Mouse (Mus musculus): Measurements from ENCODE around the gene Mob1a. TPM values are rescaled to one million over a fixed set of nuclear protein-coding genes. Genes with fewer than 3 reads are reported as not detected.

Gene Mob1a
- total RNA-seq, 1 experiment, result 53.4 TPM

DNA sequence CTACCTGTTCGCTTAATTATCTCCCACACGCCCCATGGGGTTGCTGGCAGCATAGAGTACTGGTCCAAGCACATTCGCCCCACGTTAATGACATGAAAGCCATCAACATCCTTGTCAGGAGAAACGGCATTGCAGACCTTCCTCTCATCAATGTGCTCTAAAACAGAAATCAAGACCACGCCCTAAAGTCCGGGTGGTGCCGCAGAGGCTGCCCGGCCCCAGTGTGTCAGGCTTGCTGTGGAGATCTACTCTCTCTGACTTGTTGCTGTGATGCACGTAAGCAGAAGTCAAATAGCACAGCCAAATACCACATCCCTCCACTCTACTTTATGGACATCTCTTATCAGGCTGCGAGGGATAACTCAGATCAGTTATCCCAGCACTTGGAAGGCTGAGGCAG is 14.6 kb upstream of the Mob1a start:
- no peak overlapping the region for H3K9ac ChIP-seq (ENCODE audit: insufficient read depth, low read depth, low read length, poor library complexity, severe bottlenecking)
- H3K9me3 ChIP-seq (ENCODE audit: control insufficient read depth, insufficient read depth, low read depth, low read length), result no peaks in the 10 kb centered on the region
- no peak overlapping the region for H3K27ac ChIP-seq (ENCODE audit: insufficient read depth, low read depth, low read length, poor library complexity, severe bottlenecking)
- in situ Hi-C loops (cut with MboI; ENCODE audit: low sequenced_read_pairs in 2 of 2, unreplicated experiment in 2 of 2), result no loop called here
- no peak overlapping the region for H3K4me3 ChIP-seq (ENCODE audit: insufficient read depth in 1 of 2, low read depth in 1 of 2, low read length in 2 of 2, poor library complexity in 1 of 2, severe bottlenecking in 1 of 2)
- peaks cover 16% of the 10 kb centered on the region for H3K36me3 ChIP-seq (ENCODE audit: control insufficient read depth, insufficient read depth, low read length, poor library complexity, severe bottlenecking)
- no peaks in the 10 kb centered on the region for H3K4me1 ChIP-seq (ENCODE audit: control insufficient read depth in 2 of 2, insufficient read depth in 2 of 2, low read length in 2 of 2, poor library complexity in 1 of 2)
- TF ChIP-seq MAFK (IDR thresholded peaks at IDR 0.05; ENCODE audit: insufficient read depth, low read depth, low read length) (no peak), ZC3H11A (IDR thresholded peaks at IDR 0.05; ENCODE audit: borderline replicate concordance, low read depth, low read length) (no peak), ZNF384 (IDR thresholded peaks at IDR 0.05; ENCODE audit: low read depth, low read length) (no peak), CHD2 (IDR thresholded peaks at IDR 0.05; ENCODE audit: low read depth, low read length) (no peak), HCFC1 (IDR thresholded peaks at IDR 0.05; ENCODE audit: borderline replicate concordance, insufficient read depth, low read length) (no peak)
- no peak for DNase-seq (ENCODE audit: low read depth, low spot score)

GRCm38 (mm10) chr6:83312021-83312420 is 13.8 kb upstream of the Mob1a start:
- no peak for DNase-seq (ENCODE audit: low read depth, low spot score)
- Histone ChIP-seq H3K36me3 (ENCODE audit: control insufficient read depth, insufficient read depth, low read length, poor library complexity, severe bottlenecking) (peaks cover 12% of the 10 kb centered on the region), H3K9ac (ENCODE audit: insufficient read depth, low read depth, low read length, poor library complexity, severe bottlenecking) (no peak overlapping the region), H3K27ac (ENCODE audit: insufficient read depth, low read depth, low read length, poor library complexity, severe bottlenecking) (no peak overlapping the region), H3K9me3 (ENCODE audit: control insufficient read depth, insufficient read depth, low read depth, low read length) (no peaks in the 10 kb centered on the region), H3K4me3 (ENCODE audit: insufficient read depth in 1 of 2, low read depth in 1 of 2, low read length in 2 of 2, poor library complexity in 1 of 2, severe bottlenecking in 1 of 2) (no peak overlapping the region), H3K4me1 (ENCODE audit: control insufficient read depth in 2 of 2, insufficient read depth in 2 of 2, low read length in 2 of 2, poor library complexity in 1 of 2) (peaks cover 0 to 1% of the 10 kb centered on the region in 2 experiments; a peak in 1 of 4 replicates)
- TF ChIP-seq MAFK (IDR thresholded peaks at IDR 0.05; ENCODE audit: insufficient read depth, low read depth, low read length) (no peak), ZNF384 (IDR thresholded peaks at IDR 0.05; ENCODE audit: low read depth, low read length) (no peak), HCFC1 (IDR thresholded peaks at IDR 0.05; ENCODE audit: borderline replicate concordance, insufficient read depth, low read length) (no peak), ZC3H11A (IDR thresholded peaks at IDR 0.05; ENCODE audit: borderline replicate concordance, low read depth, low read length) (no peak), CHD2 (IDR thresholded peaks at IDR 0.05; ENCODE audit: low read depth, low read length) (no peak)
- in situ Hi-C loops (cut with MboI; ENCODE audit: low sequenced_read_pairs in 2 of 2, unreplicated experiment in 2 of 2), result no loop called here

DNA sequence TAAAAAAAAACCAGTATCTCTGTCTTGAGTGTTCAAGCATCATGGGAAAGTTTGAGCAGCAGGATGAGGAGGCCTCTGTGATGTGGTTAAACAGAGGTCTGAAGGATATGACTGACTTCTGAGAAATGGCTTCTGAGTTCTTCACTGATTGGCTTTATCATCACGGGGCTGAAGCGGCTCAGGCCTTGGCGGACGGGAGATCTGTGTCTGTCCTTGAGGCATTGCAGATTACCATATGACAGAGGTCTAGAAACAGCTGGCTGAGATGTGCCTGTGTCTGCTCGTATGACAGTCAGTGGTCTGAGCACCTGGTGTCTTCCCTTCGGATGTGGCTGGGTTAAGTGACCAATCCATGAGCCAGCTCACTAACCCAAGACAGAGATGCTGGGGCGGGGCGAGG is 13.3 kb upstream of the Mob1a start:
- DNase-seq (ENCODE audit: low read depth, low spot score), result no peak
- Histone ChIP-seq H3K9ac (ENCODE audit: insufficient read depth, low read depth, low read length, poor library complexity, severe bottlenecking) (no peak overlapping the region), H3K36me3 (ENCODE audit: control insufficient read depth, insufficient read depth, low read length, poor library complexity, severe bottlenecking) (peaks cover 12% of the 10 kb centered on the region), H3K9me3 (ENCODE audit: control insufficient read depth, insufficient read depth, low read depth, low read length) (no peaks in the 10 kb centered on the region), H3K4me3 (ENCODE audit: insufficient read depth in 1 of 2, low read depth in 1 of 2, low read length in 2 of 2, poor library complexity in 1 of 2, severe bottlenecking in 1 of 2) (no peak overlapping the region), H3K27ac (ENCODE audit: insufficient read depth, low read depth, low read length, poor library complexity, severe bottlenecking) (no peak overlapping the region), H3K4me1 (ENCODE audit: control insufficient read depth in 2 of 2, insufficient read depth in 2 of 2, low read length in 2 of 2, poor library complexity in 1 of 2) (peaks cover 0 to 4% of the 10 kb centered on the region in 2 experiments; a peak in 1 of 4 replicates)
- in situ Hi-C loops (cut with MboI; ENCODE audit: low sequenced_read_pairs in 2 of 2, unreplicated experiment in 2 of 2), result no loop called here
- no peak for TF ChIP-seq ZNF384 (IDR thresholded peaks at IDR 0.05; ENCODE audit: low read depth, low read length)
- no peak for TF ChIP-seq MAFK (IDR thresholded peaks at IDR 0.05; ENCODE audit: insufficient read depth, low read depth, low read length)
- no peak for TF ChIP-seq HCFC1 (IDR thresholded peaks at IDR 0.05; ENCODE audit: borderline replicate concordance, insufficient read depth, low read length)
- no peak for TF ChIP-seq ZC3H11A (IDR thresholded peaks at IDR 0.05; ENCODE audit: borderline replicate concordance, low read depth, low read length)
- TF ChIP-seq CHD2 (IDR thresholded peaks at IDR 0.05; ENCODE audit: low read depth, low read length), result no peak

DNA sequence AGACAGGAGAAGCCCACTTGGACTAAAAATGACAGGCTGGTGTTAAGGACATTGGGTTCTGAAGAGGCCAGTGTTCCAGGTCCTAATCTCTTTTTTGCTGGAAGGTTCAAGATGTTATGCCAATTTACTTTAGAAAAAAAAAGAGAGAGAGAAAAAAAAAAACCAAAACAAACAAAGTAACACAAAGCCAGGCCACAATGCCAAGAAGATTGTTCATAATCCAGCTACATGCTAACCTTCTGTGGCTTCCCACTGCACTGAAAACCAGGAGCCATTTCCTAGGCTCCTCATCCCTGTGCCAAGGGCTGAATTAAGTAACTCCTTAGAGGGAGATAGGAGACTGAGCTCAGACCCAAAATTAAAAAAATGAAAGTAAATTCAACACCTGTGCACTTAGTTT is 10.5 kb upstream of the Mob1a start:
- H3K4me1 ChIP-seq (ENCODE audit: control insufficient read depth in 2 of 2, insufficient read depth in 2 of 2, low read length in 2 of 2, poor library complexity in 1 of 2), result peaks cover 0 to 4% of the 10 kb centered on the region in 2 experiments; a peak in 1 of 4 replicates
- no peaks in the 10 kb centered on the region for H3K9me3 ChIP-seq (ENCODE audit: control insufficient read depth, insufficient read depth, low read depth, low read length)
- in situ Hi-C loops (cut with MboI; ENCODE audit: low sequenced_read_pairs in 2 of 2, unreplicated experiment in 2 of 2), result no loop called here
- no peak overlapping the region for H3K4me3 ChIP-seq (ENCODE audit: insufficient read depth in 1 of 2, low read depth in 1 of 2, low read length in 2 of 2, poor library complexity in 1 of 2, severe bottlenecking in 1 of 2)
- no peak for TF ChIP-seq ZC3H11A (IDR thresholded peaks at IDR 0.05; ENCODE audit: borderline replicate concordance, low read depth, low read length)
- no peak for TF ChIP-seq HCFC1 (IDR thresholded peaks at IDR 0.05; ENCODE audit: borderline replicate concordance, insufficient read depth, low read length)
- no peak for TF ChIP-seq ZNF384 (IDR thresholded peaks at IDR 0.05; ENCODE audit: low read depth, low read length)
- TF ChIP-seq MAFK (IDR thresholded peaks at IDR 0.05; ENCODE audit: insufficient read depth, low read depth, low read length), result no peak
- no peak for TF ChIP-seq CHD2 (IDR thresholded peaks at IDR 0.05; ENCODE audit: low read depth, low read length)
- no peak overlapping the region for H3K9ac ChIP-seq (ENCODE audit: insufficient read depth, low read depth, low read length, poor library complexity, severe bottlenecking)
- no peak overlapping the region for H3K27ac ChIP-seq (ENCODE audit: insufficient read depth, low read depth, low read length, poor library complexity, severe bottlenecking)
- DNase-seq (ENCODE audit: low read depth, low spot score), result no peak
- peaks cover 12% of the 10 kb centered on the region for H3K36me3 ChIP-seq (ENCODE audit: control insufficient read depth, insufficient read depth, low read length, poor library complexity, severe bottlenecking)

Measured in ES-E14 (cell line).